Mouse (Mus musculus) midbrain, embryonic 16.5 days (tissue): ENCODE measurements around the gene Supt3. TPM values are rescaled to one million over a fixed set of nuclear protein-coding genes. Genes with fewer than 3 reads are reported as not detected.

Experiments
- ATAC-seq: fragments of 200-750 bp; cut with Nextera tagmentation; 2 replicates; pipeline ENCODE4 v1.8.0; 2017; ENCODE audit warnings: moderate TSS enrichment
- H3K27ac ChIP-seq: fragments of 300-500 bp; sonication (generic); 2 replicates; pipeline ENCODE4 v1.5.1; 2014; ENCODE audit warnings: mild to moderate bottlenecking, low read length, mixed read lengths
- H3K27me3 ChIP-seq: fragments of 300-500 bp; sonication (generic); 2 replicates; pipeline ENCODE4 v1.6.1; 2014; ENCODE audit warnings: low read depth, low read length, mixed read lengths; ENCODE audit not compliant: control insufficient read depth, insufficient read depth
- H3K36me3 ChIP-seq: fragments of 300-500 bp; sonication (generic); 2 replicates; pipeline ENCODE4 v1.6.1; 2014; ENCODE audit warnings: mild to moderate bottlenecking, low read length, moderate library complexity, mixed read lengths; ENCODE audit not compliant: control insufficient read depth, insufficient read depth
- H3K4me1 ChIP-seq: fragments of 300-500 bp; sonication (generic); 2 replicates; pipeline ENCODE4 v1.6.1; 2014; ENCODE audit warnings: mild to moderate bottlenecking, low read length, mixed read lengths; ENCODE audit not compliant: control insufficient read depth, insufficient read depth
- H3K4me2 ChIP-seq: fragments of 300-500 bp; sonication (generic); 2 replicates; pipeline ENCODE4 v1.6.1; 2014; ENCODE audit warnings: mild to moderate bottlenecking, low read length, mixed read lengths
- H3K4me3 ChIP-seq: fragments of 300-500 bp; sonication (generic); 2 replicates; pipeline ENCODE4 v1.5.1; 2014; ENCODE audit warnings: low read depth, mild to moderate bottlenecking, low read length, moderate library complexity, mixed read lengths
- H3K9ac ChIP-seq: fragments of 300-500 bp; sonication (generic); 2 replicates; pipeline ENCODE4 v1.6.1; 2014; ENCODE audit warnings: low read depth, low read length, mixed read lengths
- H3K9me3 ChIP-seq: fragments of 300-500 bp; sonication (generic); replicated peaks from 2 replicates; pipeline ENCODE4 v1.6.1; 2014; ENCODE audit warnings: mild to moderate bottlenecking, low read length, mixed read lengths; ENCODE audit not compliant: control insufficient read depth, poor library complexity, severe bottlenecking
- WGBS: fragments of 180-500 bp; shearing (Covaris S2); extraction: QIAGEN DNeasy Blood & Tissue Kit; methylation state at CpG from one replicate; pipeline ENCODE4 v1.1.7; 2014; 5-methylcytosine and 5-hydroxymethylcytosine counted together
- polyA plus RNA-seq: library from polyadenylated mRNA; unstranded; fragments of >200 nt; fragmentation: Nextera tagmentation; extraction: Ambion mirVana; gene quantifications from 2 replicates; pipeline ENCODE4 v1.2.1, GENCODE M21; 2015

The Supt3 gene
- polyA plus RNA-seq, 1 experiment from 2014 or later, result 21.8 TPM

- H3K4me2 ChIP-seq, result no peak overlapping the region
- H3K9me3 ChIP-seq, result no peaks in the 10 kb centered on the region
- H3K4me3 ChIP-seq, result no peak overlapping the region
- no peak for ATAC-seq
- WGBS, result 92% methylated on average over 4 of the region's 4 CpGs
- H3K4me1 ChIP-seq, result no peaks in the 10 kb centered on the region
- no peaks in the 10 kb centered on the region for H3K27me3 ChIP-seq
- no peak overlapping the region for H3K9ac ChIP-seq
- no peaks in the 10 kb centered on the region for H3K36me3 ChIP-seq
- H3K27ac ChIP-seq, result no peak overlapping the region
Measured at GRCm38 (mm10) chr17:45016746-45017145, 239.8 kb downstream of the Supt3 start.

GRCm38 (mm10) chr17:45020155-45020930, 243.4 kb downstream of the Supt3 start:
- Histone ChIP-seq H3K4me3 (no peak overlapping the region), H3K4me1 (no peaks in the 10 kb centered on the region), H3K9ac (no peak overlapping the region), H3K4me2 (no peak overlapping the region), H3K36me3 (no peaks in the 10 kb centered on the region), H3K9me3 (no peaks in the 10 kb centered on the region), H3K27me3 (no peaks in the 10 kb centered on the region), H3K27ac (no peak overlapping the region)
- no peak for ATAC-seq
- WGBS, result 82% methylated on average over 8 of the region's 8 CpGs

GRCm38 (mm10) chr17:45028441-45028840, 251.5 kb downstream of the Supt3 start:
- ATAC-seq, result no peak
- 85% methylated on average over 3 of the region's 3 CpGs for WGBS
- H3K27me3 ChIP-seq, result no peaks in the 10 kb centered on the region
- H3K9ac ChIP-seq, result no peak overlapping the region
- no peaks in the 10 kb centered on the region for H3K9me3 ChIP-seq
- H3K4me3 ChIP-seq, result no peak overlapping the region
- no peak overlapping the region for H3K4me2 ChIP-seq
- H3K36me3 ChIP-seq, result no peaks in the 10 kb centered on the region
- no peaks in the 10 kb centered on the region for H3K4me1 ChIP-seq
- no peak overlapping the region for H3K27ac ChIP-seq

- Histone ChIP-seq H3K27ac (no peak overlapping the region), H3K9me3 (no peaks in the 10 kb centered on the region), H3K4me3 (no peak overlapping the region), H3K4me2 (no peak overlapping the region), H3K9ac (no peak overlapping the region), H3K36me3 (no peaks in the 10 kb centered on the region), H3K27me3 (no peaks in the 10 kb centered on the region), H3K4me1 (no peaks in the 10 kb centered on the region)
- ATAC-seq, result no peak
- WGBS, result 92% methylated on average over 1 of the region's 1 CpGs
Measured at GRCm38 (mm10) chr17:45029106-45029505, 252.2 kb downstream of the Supt3 start.

- Histone ChIP-seq H3K9ac (no peak overlapping the region), H3K4me1 (no peaks in the 10 kb centered on the region), H3K27me3 (no peaks in the 10 kb centered on the region), H3K4me3 (no peak overlapping the region), H3K36me3 (no peaks in the 10 kb centered on the region), H3K27ac (no peak overlapping the region), H3K4me2 (no peak overlapping the region), H3K9me3 (no peaks in the 10 kb centered on the region)
- no peak for ATAC-seq
- WGBS, result 81% methylated on average over 6 of the region's 6 CpGs
Measured at GRCm38 (mm10) chr17:45032209-45032608, 255.3 kb downstream of the Supt3 start.

GRCm38 (mm10) chr17:45033617-45034016, 256.7 kb downstream of the Supt3 start:
- Histone ChIP-seq H3K9me3 (no peaks in the 10 kb centered on the region), H3K4me1 (no peaks in the 10 kb centered on the region), H3K27ac (no peak overlapping the region), H3K36me3 (peaks cover 2% of the 10 kb centered on the region; the same call in 1 of the 2 replicates), H3K27me3 (no peaks in the 10 kb centered on the region), H3K4me3 (no peak overlapping the region), H3K4me2 (no peak overlapping the region), H3K9ac (no peak overlapping the region)
- ATAC-seq, result no peak
- WGBS, result 81% methylated on average over 7 of the region's 7 CpGs

- no peak overlapping the region for H3K4me3 ChIP-seq
- no peak overlapping the region for H3K4me2 ChIP-seq
- no peaks in the 10 kb centered on the region for H3K27me3 ChIP-seq
- no peaks in the 10 kb centered on the region for H3K4me1 ChIP-seq
- peaks cover 2% of the 10 kb centered on the region; the same call in 1 of the 2 replicates for H3K36me3 ChIP-seq
- no peak overlapping the region for H3K9ac ChIP-seq
- ATAC-seq, result no peak
- H3K27ac ChIP-seq, result no peak overlapping the region
- H3K9me3 ChIP-seq, result no peaks in the 10 kb centered on the region
- WGBS, result 87% methylated on average over 2 of the region's 2 CpGs
Measured at GRCm38 (mm10) chr17:45041084-45041483, 264.1 kb downstream of the Supt3 start.

GRCm38 (mm10) chr17:45045804-45046203, 268.9 kb downstream of the Supt3 start:
- Histone ChIP-seq H3K4me1 (no peaks in the 10 kb centered on the region), H3K4me2 (no peak overlapping the region), H3K27ac (no peak overlapping the region), H3K36me3 (no peaks in the 10 kb centered on the region), H3K27me3 (no peaks in the 10 kb centered on the region), H3K4me3 (no peak overlapping the region), H3K9me3 (no peaks in the 10 kb centered on the region), H3K9ac (no peak overlapping the region)
- no peak for ATAC-seq

GRCm38 (mm10) chr17:45046583-45046982, 269.6 kb downstream of the Supt3 start:
- no peak overlapping the region for H3K4me3 ChIP-seq
- no peaks in the 10 kb centered on the region for H3K36me3 ChIP-seq
- 96% methylated on average over 3 of the region's 3 CpGs for WGBS
- no peaks in the 10 kb centered on the region for H3K9me3 ChIP-seq
- no peaks in the 10 kb centered on the region for H3K27me3 ChIP-seq
- H3K9ac ChIP-seq, result no peak overlapping the region
- no peaks in the 10 kb centered on the region for H3K4me1 ChIP-seq
- no peak for ATAC-seq
- H3K27ac ChIP-seq, result no peak overlapping the region
- H3K4me2 ChIP-seq, result no peak overlapping the region
